Mouse (Mus musculus): ENCODE data around the gene Olfr1458. TPM values are rescaled to one million over a fixed set of nuclear protein-coding genes. Genes with fewer than 3 reads are reported as not detected.

Gene Olfr1458
- not detected in 2 replicates for polyA plus RNA-seq (2012; rRNA removed)

DNA sequence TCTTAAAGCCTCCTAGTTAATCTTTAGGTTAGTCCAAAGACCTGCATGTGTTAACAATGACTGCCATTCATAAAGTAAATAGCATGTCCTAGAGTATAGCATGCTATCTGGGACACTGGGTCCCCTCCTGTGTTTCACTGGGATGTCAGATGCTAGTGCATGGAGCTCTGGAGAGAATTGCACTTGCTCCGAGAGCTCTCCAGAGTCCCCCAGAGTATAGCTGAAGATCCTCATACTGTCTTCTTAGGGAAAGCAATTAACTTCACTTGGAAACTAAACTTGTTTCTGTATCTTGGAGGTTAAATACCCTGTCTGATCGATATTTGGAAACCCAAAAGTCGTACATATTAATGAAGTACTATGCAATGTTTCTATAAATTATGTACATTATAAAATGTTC, at the start of gene Olfr1458:
Olfr1458 (minus strand) TSS at position 101 of the 400 bp plus-strand sequence.

DNA sequence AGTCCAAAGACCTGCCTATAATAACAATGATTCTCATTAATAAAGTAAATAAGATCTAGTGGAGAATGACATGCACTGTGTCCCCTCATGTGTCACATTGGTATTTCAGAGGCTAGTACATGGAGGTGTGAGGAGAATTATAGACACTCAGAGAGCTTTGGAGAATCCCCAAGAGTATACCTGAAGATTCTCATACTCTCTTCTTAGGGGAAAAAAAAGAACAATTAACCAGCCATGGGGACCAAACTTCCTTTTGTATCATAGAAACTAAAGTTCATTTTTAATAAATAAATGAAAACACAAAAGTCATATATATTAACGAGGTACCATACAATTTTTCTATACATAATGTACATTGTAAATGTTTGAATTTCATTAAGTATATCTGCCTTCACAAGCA, 42.9 kb upstream of the Olfr1458 start, which contains the start of gene Olfr1459:
Olfr1459 (minus strand) TSS at position 101 of the 400 bp plus-strand sequence.

DNA sequence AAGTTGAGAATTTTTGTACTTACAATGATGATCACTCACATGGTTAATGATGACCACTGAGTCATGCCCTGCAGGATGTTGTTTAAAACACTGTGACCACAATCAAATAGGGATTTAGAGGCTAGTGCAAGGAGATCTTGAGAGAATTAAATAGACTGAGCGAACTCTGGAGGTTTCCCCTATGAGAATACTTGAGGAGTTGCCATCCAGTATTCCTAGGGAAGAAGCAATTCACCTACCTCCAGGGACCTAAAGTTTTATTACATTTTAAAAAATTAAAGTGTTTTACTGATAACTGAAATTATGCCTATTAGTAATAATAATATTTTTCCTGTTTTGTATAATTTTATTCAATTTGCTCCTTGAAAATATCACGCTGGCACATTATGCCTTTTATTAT, 8.8 kb downstream of the Olfr1458 start, which contains the start of gene Olfr1457:
Olfr1457 (minus strand) TSS at position 101 of the 400 bp plus-strand sequence.

DNA sequence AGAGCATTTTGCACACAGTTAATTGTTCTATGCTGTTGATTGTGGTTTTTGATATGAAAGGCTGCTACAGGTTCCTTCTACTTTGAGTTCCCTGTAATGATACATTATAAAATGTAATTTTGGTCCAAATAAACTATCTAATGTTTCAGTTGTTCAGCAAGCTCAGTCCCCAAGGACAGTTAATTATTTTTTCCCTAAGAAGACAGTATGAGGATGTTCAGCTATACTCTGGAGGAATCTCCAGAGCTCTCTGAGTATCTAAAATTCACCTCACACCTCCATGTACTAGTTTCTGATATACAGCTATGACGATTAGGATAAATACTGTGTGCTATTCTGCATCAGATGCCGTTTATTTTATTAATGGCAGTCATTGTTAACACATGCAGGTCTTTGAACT, 46.3 kb downstream of the Olfr1458 start, which contains the start of gene Olfr1454:
Olfr1454 (plus strand) TSS at position 301 of the 400 bp plus-strand sequence.

Other genes starting within 250 kb of the Olfr1458 start
- 0.02 TPM in 1 of 2 replicates, not detected in the other for gene Olfr1444, start 249.5 kb downstream of the Olfr1458 start, polyA plus RNA-seq (2012; rRNA removed)
- not detected in 2 replicates for gene Olfr1445, start 222.9 kb downstream of the Olfr1458 start, polyA plus RNA-seq (2012; rRNA removed)
- not detected in 2 replicates for gene Olfr1446, start 213.3 kb downstream of the Olfr1458 start, polyA plus RNA-seq (2012; rRNA removed)
- not detected in 2 replicates for gene Olfr1447, start 203.0 kb downstream of the Olfr1458 start, polyA plus RNA-seq (2012; rRNA removed)
- gene Olfr1448, start 182.4 kb downstream of the Olfr1458 start, polyA plus RNA-seq (2012; rRNA removed), result not detected in 2 replicates
- gene Olfr1449, start 175.9 kb downstream of the Olfr1458 start, polyA plus RNA-seq (2012; rRNA removed), result not detected in 2 replicates
- not detected in 2 replicates for gene Olfr1450, start 156.5 kb downstream of the Olfr1458 start, polyA plus RNA-seq (2012; rRNA removed)
- not detected in 2 replicates for gene Olfr1451, start 111.8 kb downstream of the Olfr1458 start, polyA plus RNA-seq (2012; rRNA removed)
- gene Olfr1453, start 78.4 kb downstream of the Olfr1458 start, polyA plus RNA-seq (2012; rRNA removed), result not detected in 2 replicates
- not detected in 2 replicates for gene Olfr1454, start 46.2 kb downstream of the Olfr1458 start, polyA plus RNA-seq (2012; rRNA removed)
- not detected in 2 replicates for gene Olfr1457, start 8.9 kb downstream of the Olfr1458 start, polyA plus RNA-seq (2012; rRNA removed)
- gene Olfr1459, start 42.8 kb upstream of the Olfr1458 start, polyA plus RNA-seq (2012; rRNA removed), result not detected in 2 replicates
- not detected in 2 replicates for gene Olfr1461, start 56.2 kb upstream of the Olfr1458 start, polyA plus RNA-seq (2012; rRNA removed)
- not detected in 2 replicates for gene Olfr1462, start 79.0 kb upstream of the Olfr1458 start, polyA plus RNA-seq (2012; rRNA removed)
- not detected in 2 replicates for gene Olfr1463, start 124.6 kb upstream of the Olfr1458 start, polyA plus RNA-seq (2012; rRNA removed)
- gene Olfr1465, start 208.8 kb upstream of the Olfr1458 start, polyA plus RNA-seq (2012; rRNA removed), result not detected in 2 replicates
- gene Olfr1466, start 232.1 kb upstream of the Olfr1458 start, polyA plus RNA-seq (2012; rRNA removed), result not detected in 2 replicates